Mouse (Mus musculus) B cell, adult 62 days (primary cell): ENCODE measurements around the gene Zfp62. TPM values are rescaled to one million over a fixed set of nuclear protein-coding genes. Genes with fewer than 3 reads are reported as not detected.

ENCODE experiments used
- total RNA-seq: library from RNA; stranded (reverse); gene quantifications from 4 replicates; pipeline ENCODE4 v1.2.4, GENCODE M21; 2023

Gene Zfp62
- total RNA-seq: 140 to 150 TPM (median 144 TPM) in 4 replicates

DNA sequence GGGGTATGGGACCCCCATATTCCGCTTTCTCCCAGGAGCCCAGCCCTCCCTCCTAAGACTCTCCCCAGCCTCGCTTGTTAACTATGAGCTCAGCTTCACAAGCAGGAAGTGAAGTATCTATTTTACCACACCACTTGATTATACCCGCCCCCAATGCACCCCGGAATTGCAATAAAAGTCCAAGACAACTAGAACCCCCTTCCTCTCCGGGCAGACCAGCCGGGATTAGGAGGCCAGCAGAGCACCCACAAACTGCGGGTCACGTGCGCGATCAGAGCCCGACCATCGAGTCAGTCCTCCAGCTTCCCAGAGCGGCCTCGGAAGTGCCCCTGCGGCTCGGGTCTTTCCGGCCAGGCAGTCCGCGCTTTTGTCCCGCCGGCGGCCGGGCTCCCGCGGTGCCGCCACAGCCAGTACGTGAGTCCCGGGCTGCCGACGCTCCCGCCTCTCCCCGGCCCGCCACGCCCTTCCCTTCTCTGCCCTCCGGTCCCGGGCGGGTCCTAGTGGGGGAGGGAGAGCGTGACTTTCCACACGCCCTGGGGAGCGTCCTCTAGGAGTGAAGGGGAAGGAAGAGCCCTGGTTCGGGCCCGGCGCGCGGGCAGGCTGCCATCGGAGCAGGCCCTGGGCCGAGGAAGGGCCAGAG is at the start of gene Zfp62:
Gene Zfp62, plus strand, starts transcription at position 164 of the 640 bp plus-strand sequence.

DNA sequence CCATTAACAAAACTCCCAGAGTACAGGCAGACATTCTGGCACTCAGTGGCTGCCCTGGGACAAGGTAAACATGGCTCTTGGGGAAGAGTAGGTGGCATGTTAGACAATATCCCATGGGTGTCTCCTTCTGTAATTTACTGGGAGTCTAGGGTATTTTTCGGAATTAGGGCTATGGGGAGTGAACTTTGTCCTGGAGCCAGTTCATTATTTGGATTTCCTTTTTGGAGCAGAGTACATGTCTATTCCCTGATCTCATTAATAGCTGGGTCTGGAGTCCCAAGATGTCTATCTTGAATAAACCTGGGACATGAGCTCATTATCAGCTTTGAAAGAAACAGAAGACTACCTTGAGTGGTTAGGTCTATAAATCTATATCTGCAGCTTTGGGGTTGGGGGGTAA is 49.0 kb upstream of the Zfp62 start, which contains the start of gene Olfr1394:
Gene Olfr1394, plus strand, starts transcription at position 301 of the 400 bp plus-strand sequence.

DNA sequence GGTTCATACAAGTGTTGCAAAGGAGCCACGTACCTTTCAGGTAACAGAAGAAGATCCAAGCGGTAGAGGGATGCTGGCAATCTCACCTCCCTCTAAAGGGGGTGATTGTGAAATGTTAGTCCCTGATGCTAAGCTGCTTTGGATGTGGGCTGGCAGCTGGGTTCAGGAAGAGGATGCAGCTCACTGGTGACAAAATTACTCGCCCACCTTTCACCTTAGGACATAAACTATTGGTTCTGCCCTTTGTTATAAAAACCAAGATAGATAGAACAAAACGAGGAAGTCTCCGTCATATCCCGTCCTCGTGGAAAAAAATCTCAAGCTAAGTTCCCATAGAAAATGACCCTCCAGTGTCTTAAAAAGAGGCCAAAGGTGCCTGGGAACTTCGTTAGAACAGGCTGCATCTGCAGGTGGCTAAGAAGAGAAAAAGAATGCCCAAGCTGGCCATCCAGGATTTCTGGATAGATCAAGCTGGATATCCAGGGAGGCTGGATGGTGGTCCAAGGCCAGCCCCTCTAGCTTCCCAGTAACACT is 16.1 kb upstream of the Zfp62 start, which contains the start of gene Btnl9:
Gene Btnl9, minus strand, starts transcription at position 205 of the 534 bp plus-strand sequence.

GRCm38 (mm10) chr11:49243727-49244594 is 40.9 kb downstream of the Zfp62 start, which contains the start of gene Mgat1:
Mgat1 (plus strand) TSS chr11:49244191.

Other genes starting within 250 kb of the Zfp62 start
- 0.20 to 0.22 TPM (median 0.21 TPM) in 3 of 4 replicates, not detected in the other for gene Olfr56, start 224.4 kb upstream of the Zfp62 start, total RNA-seq
- gene 9930111J21Rik1, start 223.9 kb upstream of the Zfp62 start, total RNA-seq: 85.4 to 97.4 TPM (median 92.0 TPM) in 4 replicates
- gene Gm12185, start 211.1 kb upstream of the Zfp62 start, total RNA-seq: 1.5 to 2.7 TPM (median 1.6 TPM) in 4 replicates
- gene Tgtp1, start 209.1 kb upstream of the Zfp62 start, total RNA-seq: 0.75 to 2.1 TPM (median 1.5 TPM) in 4 replicates
- 113 to 124 TPM (median 119 TPM) in 4 replicates for gene 9930111J21Rik2, start 152.1 kb upstream of the Zfp62 start, total RNA-seq
- 2.7 to 8.7 TPM (median 4.8 TPM) in 4 replicates for gene Tgtp2, start 139.1 kb upstream of the Zfp62 start, total RNA-seq
- gene Ifi47, start 126.7 kb upstream of the Zfp62 start, total RNA-seq: 29.1 to 36.8 TPM (median 33.6 TPM) in 4 replicates
- gene Olfr1396, start 88.4 kb upstream of the Zfp62 start, total RNA-seq: not detected in 4 replicates
- not detected in 4 replicates for gene Olfr1395, start 61.0 kb upstream of the Zfp62 start, total RNA-seq
- gene Olfr1394, start 48.9 kb upstream of the Zfp62 start, total RNA-seq: not detected in 4 replicates
- not detected in 4 replicates for gene Btnl9, start 16.1 kb upstream of the Zfp62 start, total RNA-seq
- 152 to 167 TPM (median 157 TPM) in 4 replicates for gene Mgat1, start 40.9 kb downstream of the Zfp62 start, total RNA-seq
- gene Olfr1393, start 75.0 kb downstream of the Zfp62 start, total RNA-seq: 0.66 to 2.0 TPM (median 0.83 TPM) in 4 replicates
- 0.63 TPM in 1 of 4 replicates, not detected in the others for gene Olfr1392, start 82.0 kb downstream of the Zfp62 start, total RNA-seq
- gene Olfr10, start 101.4 kb downstream of the Zfp62 start, total RNA-seq: not detected in 4 replicates
- not detected in 4 replicates for gene Olfr1391, start 119.5 kb downstream of the Zfp62 start, total RNA-seq
- not detected in 4 replicates for gene Olfr1390, start 131.9 kb downstream of the Zfp62 start, total RNA-seq
- gene Olfr1389, start 219.8 kb downstream of the Zfp62 start, total RNA-seq: not detected in 4 replicates
- 0.24 to 0.70 TPM (median 0.39 TPM) in 4 replicates for gene Olfr1388, start 233.3 kb downstream of the Zfp62 start, total RNA-seq